Mouse (Mus musculus) lung, postnatal 0 days (tissue): ENCODE data around the gene Ntn5. TPM values are rescaled to one million over a fixed set of nuclear protein-coding genes. Genes with fewer than 3 reads are reported as not detected.

Experiments
- ATAC-seq: fragments of 200-750 bp; cut with Nextera tagmentation; 2 replicates; pipeline ENCODE4 v1.8.0; 2017; ENCODE audit warnings: moderate library complexity
- DNase-seq: peaks from one replicate; pipeline ENCODE4 v3.0.0-alpha.2; 2016; ENCODE audit warnings: low spot score
- H3K27ac ChIP-seq: fragments of 300-500 bp; sonication (generic); 2 replicates; pipeline ENCODE4 v1.5.1; 2014; ENCODE audit warnings: antibody characterized with exemption, mild to moderate bottlenecking, low read length, mixed read lengths
- H3K27me3 ChIP-seq: fragments of 300-500 bp; sonication (generic); replicated peaks from 2 replicates; pipeline ENCODE4 v1.6.1; 2014; ENCODE audit warnings: low read length, mixed read lengths; ENCODE audit not compliant: insufficient read depth
- H3K36me3 ChIP-seq: fragments of 300-500 bp; sonication (generic); 2 replicates; pipeline ENCODE4 v1.6.1; 2014; ENCODE audit warnings: low read length, mixed read lengths; ENCODE audit not compliant: insufficient read depth
- H3K4me1 ChIP-seq: fragments of 300-500 bp; sonication (generic); 2 replicates; pipeline ENCODE4 v1.6.1; 2014; ENCODE audit warnings: antibody characterized with exemption, low read depth, low read length, mixed read lengths; ENCODE audit not compliant: insufficient read depth
- H3K4me2 ChIP-seq: fragments of 300-500 bp; sonication (generic); replicated peaks from 2 replicates; pipeline ENCODE4 v1.6.1; 2014; ENCODE audit warnings: low read depth, mild to moderate bottlenecking, low read length, moderate library complexity, mixed read lengths
- H3K4me3 ChIP-seq: fragments of 300-500 bp; sonication (generic); 2 replicates; pipeline ENCODE4 v1.5.1; 2014; ENCODE audit warnings: low read depth, low read length
- H3K9ac ChIP-seq: fragments of 300-500 bp; sonication (generic); replicated peaks from 2 replicates; pipeline ENCODE4 v1.6.1; 2014; ENCODE audit warnings: low read depth, mild to moderate bottlenecking
- H3K9me3 ChIP-seq: fragments of 300-500 bp; sonication (generic); 2 replicates; pipeline ENCODE4 v1.6.1; 2016; ENCODE audit warnings: low read length, mixed read lengths
- CTCF ChIP-seq: IDR thresholded peaks from 2 replicates; pipeline ENCODE4 v1.5.1; 2016; ENCODE audit warnings: antibody characterized with exemption, mild to moderate bottlenecking
- EP300 ChIP-seq: IDR thresholded peaks from 2 replicates; pipeline ENCODE4 v1.6.1; 2016; ENCODE audit warnings: antibody characterized with exemption, mild to moderate bottlenecking, control low read depth
- WGBS: fragments of 180-500 bp; shearing (Covaris S2); extraction: QIAGEN DNeasy Blood & Tissue Kit; methylation state at CpG from one replicate; pipeline ENCODE4 v1.1.7; 2014; 5-methylcytosine and 5-hydroxymethylcytosine counted together
- polyA plus RNA-seq: library from polyadenylated mRNA; unstranded; fragments of >200 nt; fragmentation: Nextera tagmentation; extraction: Ambion mirVana; gene quantifications from 2 replicates; pipeline ENCODE4 v1.2.1, GENCODE M21; 2015

Ntn5 gene
- polyA plus RNA-seq, 1 experiment from 2014 or later, result 2.4 TPM

DNA sequence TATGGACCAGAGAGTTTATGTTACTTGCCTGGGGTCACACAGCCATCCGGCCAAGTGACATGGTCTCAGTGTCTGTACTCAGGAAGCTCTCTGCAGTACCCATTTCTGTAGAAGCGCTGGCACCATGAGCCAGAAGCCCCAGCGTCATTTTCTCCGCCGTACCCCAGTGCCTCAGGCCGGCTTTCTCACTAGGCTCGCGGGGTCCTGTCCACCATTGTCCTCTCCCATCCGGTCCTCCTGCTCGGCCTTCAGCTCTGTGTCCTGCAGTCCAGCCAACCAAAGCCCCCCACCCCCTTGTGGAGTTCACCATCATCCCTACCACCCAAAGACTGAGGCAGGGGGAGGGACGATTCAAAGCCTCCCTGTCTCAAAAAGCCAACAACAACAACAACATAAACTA lies 17.8 kb downstream of the Ntn5 start:
- ATAC-seq, result no peak
- WGBS, result 85% methylated on average over 11 of the region's 11 CpGs
- no peak overlapping the region for H3K4me2 ChIP-seq

DNA sequence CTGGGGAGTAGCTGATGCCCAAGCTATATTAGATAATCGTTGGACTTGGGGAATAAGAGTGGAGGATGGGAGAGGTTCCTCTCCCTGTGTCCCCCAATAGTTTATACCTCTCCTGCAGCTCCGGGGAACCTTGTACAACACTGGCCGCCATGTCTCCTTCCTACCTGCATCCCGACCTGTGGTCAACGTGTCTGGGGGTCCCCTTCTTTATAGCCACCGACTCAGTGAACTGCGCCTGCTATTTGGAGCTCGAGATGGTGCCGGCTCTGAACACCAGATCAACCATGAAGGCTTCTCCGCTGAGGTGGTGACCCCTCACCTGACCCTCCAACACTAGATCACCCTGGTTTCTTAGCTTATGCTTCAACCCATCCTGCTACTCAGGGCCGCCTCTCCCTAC lies 18.5 kb downstream of the Ntn5 start:
- TF ChIP-seq EP300 (no peak), CTCF (no peak)
- no peaks in the 10 kb centered on the region for H3K9me3 ChIP-seq
- WGBS, result 88% methylated on average over 11 of the region's 11 CpGs
- ATAC-seq (no peak), DNase-seq (no peak)
- no peak overlapping the region for H3K4me3 ChIP-seq
- H3K27ac ChIP-seq, result no peak overlapping the region
- no peak overlapping the region for H3K4me2 ChIP-seq
- H3K36me3 ChIP-seq, result no peaks in the 10 kb centered on the region
- H3K4me1 ChIP-seq, result peaks cover 31% of the 10 kb centered on the region
- no peak overlapping the region for H3K9ac ChIP-seq
- H3K27me3 ChIP-seq, result peaks cover 13% of the 10 kb centered on the region; the same call in 1 of the 2 replicates

More for the DNA sequence above, 17.8 kb downstream of the Ntn5 start:
- no peak for TF ChIP-seq CTCF
- TF ChIP-seq EP300, result no peak
- H3K9me3 ChIP-seq, result no peaks in the 10 kb centered on the region
- no peak for DNase-seq
- H3K4me1 ChIP-seq, result peaks cover 28% of the 10 kb centered on the region
- no peak overlapping the region for H3K4me3 ChIP-seq
- H3K27ac ChIP-seq, result no peak overlapping the region
- no peaks in the 10 kb centered on the region for H3K36me3 ChIP-seq
- H3K27me3 ChIP-seq, result peaks cover 13% of the 10 kb centered on the region; the same call in 1 of the 2 replicates
- H3K9ac ChIP-seq, result no peak overlapping the region

- DNase-seq (no peak), ATAC-seq (no peak)
- H3K36me3 ChIP-seq, result no peaks in the 10 kb centered on the region
- H3K4me3 ChIP-seq, result no peak overlapping the region
- H3K27ac ChIP-seq, result no peak overlapping the region
- no peak overlapping the region for H3K4me2 ChIP-seq
- no peaks in the 10 kb centered on the region for H3K9me3 ChIP-seq
- 91% methylated on average over 17 of the region's 17 CpGs for WGBS
- H3K9ac ChIP-seq, result no peak overlapping the region
- H3K27me3 ChIP-seq, result peaks cover 13% of the 10 kb centered on the region; the same call in 1 of the 2 replicates
- no peak for TF ChIP-seq CTCF
- no peak for TF ChIP-seq EP300
- peaks cover 33% of the 10 kb centered on the region for H3K4me1 ChIP-seq
Measured at GRCm38 (mm10) chr7:45702809-45703520, 19.1 kb downstream of the Ntn5 start.

GRCm38 (mm10) chr7:45703521-45704033 lies 19.8 kb downstream of the Ntn5 start:
- Histone ChIP-seq H3K36me3 (no peaks in the 10 kb centered on the region), H3K9ac (no peak overlapping the region), H3K9me3 (no peaks in the 10 kb centered on the region), H3K4me1 (peaks cover 39% of the 10 kb centered on the region), H3K4me2 (peak overlapping the region; percentile 95), H3K27ac (peak overlapping the region; percentile 81), H3K27me3 (peaks cover 13% of the 10 kb centered on the region; the same call in 1 of the 2 replicates), H3K4me3 (no peak overlapping the region)
- TF ChIP-seq CTCF (no peak), EP300 (no peak)
- 35% methylated on average over 12 of the region's 12 CpGs for WGBS
- DNase-seq (no peak), ATAC-seq (no peak)

GRCm38 (mm10) chr7:45704046-45704559 lies 20.3 kb downstream of the Ntn5 start:
- peaks cover 11% of the 10 kb centered on the region; the same call in 1 of the 2 replicates for H3K27me3 ChIP-seq
- DNase-seq (peak; percentile 93), ATAC-seq (peak; percentile 37)
- peak overlapping the region; percentile 95 for H3K4me2 ChIP-seq
- WGBS, result 3% methylated on average over 13 of the region's 13 CpGs
- TF ChIP-seq CTCF, result no peak
- no peak for TF ChIP-seq EP300
- H3K9me3 ChIP-seq, result no peaks in the 10 kb centered on the region
- H3K9ac ChIP-seq, result peak overlapping the region; percentile 32; the same call in 1 of the 2 replicates
- H3K36me3 ChIP-seq, result no peaks in the 10 kb centered on the region
- peak overlapping the region; percentile 81 for H3K27ac ChIP-seq
- H3K4me1 ChIP-seq, result peaks cover 42% of the 10 kb centered on the region
- peak overlapping the region; percentile 27 for H3K4me3 ChIP-seq

DNA sequence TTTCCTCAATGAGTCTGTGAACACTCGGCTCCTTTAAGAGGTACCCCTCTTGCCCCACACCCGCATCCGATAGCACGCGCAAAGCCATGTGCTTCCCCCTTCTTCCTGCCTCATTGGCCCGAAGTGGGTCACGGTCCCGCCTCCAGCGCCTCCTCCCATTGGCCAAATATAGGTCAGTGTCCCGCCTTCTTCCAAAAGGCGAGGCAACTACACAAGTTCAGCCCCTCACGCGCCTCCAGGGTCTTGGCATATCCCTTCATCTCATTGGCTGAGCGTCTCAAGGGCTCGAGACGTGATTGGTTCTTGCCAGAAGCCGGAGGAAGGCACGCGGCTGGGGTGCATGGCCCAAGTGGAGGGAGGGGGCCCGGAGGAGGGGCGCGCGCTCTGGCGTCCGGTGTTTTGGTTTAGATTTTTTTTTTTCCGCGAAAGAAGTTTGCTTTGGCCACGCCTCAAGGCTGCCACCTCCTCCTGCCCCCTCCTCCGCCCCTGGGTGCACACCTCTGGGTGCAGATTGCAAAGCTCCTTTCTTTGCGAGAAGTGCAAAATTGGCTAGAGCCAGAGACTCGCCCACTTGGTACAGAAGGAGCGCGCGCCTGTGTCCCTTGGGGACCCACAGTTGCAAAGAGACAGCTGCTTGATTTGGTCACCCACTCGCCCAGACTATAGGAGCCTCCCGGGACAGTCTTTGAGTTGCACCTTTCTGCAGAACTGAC lies 21.1 kb downstream of the Ntn5 start, which contains the start of gene Dbp:
Dbp (plus strand) TSS at position 359 of the 713 bp plus-strand sequence.
- peak; percentile 99 for DNase-seq
- under 1% methylated on average over 35 of the region's 36 CpGs for WGBS
- H3K27ac ChIP-seq, result peak within 1 kb of the TSS; percentile 81
- H3K9ac ChIP-seq, result peak within 1 kb of the TSS; percentile 39; the same call in 1 of the 2 replicates
- H3K4me2 ChIP-seq, result peak within 1 kb of the TSS; percentile 95
- ATAC-seq, result peak; percentile 89
- no peaks in the 10 kb centered on the region for H3K9me3 ChIP-seq
- peaks cover 40% of the 10 kb centered on the region for H3K4me1 ChIP-seq
- H3K27me3 ChIP-seq, result peaks cover 7% of the 10 kb centered on the region; the same call in 1 of the 2 replicates
- no peaks in the 10 kb centered on the region for H3K36me3 ChIP-seq
- peak within 1 kb of the TSS; percentile 51 for H3K4me3 ChIP-seq
- TF ChIP-seq CTCF, result no peak
- TF ChIP-seq EP300, result peak; percentile 52; the same call in 1 of the 2 replicates
